Mouse (Mus musculus) limb, embryonic 15.5 days (tissue): ENCODE measurements around the gene Syt11. TPM values are rescaled to one million over a fixed set of nuclear protein-coding genes. Genes with fewer than 3 reads are reported as not detected.
"Not testable (repeated sequence)": the region's sequence is repeated elsewhere in the genome, so short reads cannot be mapped to it uniquely, and the experiment has no call there.

ENCODE experiments used
- ATAC-seq: fragments of 200-750 bp; cut with Nextera tagmentation; 2 replicates; pipeline ENCODE4 v1.8.0; 2017; ENCODE audit warnings: low read depth, moderate TSS enrichment; ENCODE audit not compliant: insufficient number of reproducible peaks, low FRiP score, low TSS enrichment
- H3K27ac ChIP-seq: fragments of 300-500 bp; sonication (generic); 2 replicates; pipeline ENCODE4 v1.5.1; 2015; ENCODE audit warnings: moderate library complexity, mild to moderate bottlenecking, inconsistent platforms
- H3K27me3 ChIP-seq: fragments of 300-500 bp; sonication (generic); 2 replicates; pipeline ENCODE4 v1.6.1; 2015; ENCODE audit warnings: inconsistent platforms
- H3K36me3 ChIP-seq: fragments of 300-500 bp; sonication (generic); 2 replicates; pipeline ENCODE4 v1.6.1; 2015; ENCODE audit warnings: inconsistent platforms
- H3K4me1 ChIP-seq: fragments of 300-500 bp; sonication (generic); 2 replicates; pipeline ENCODE4 v1.6.1; 2015; ENCODE audit warnings: inconsistent platforms
- H3K4me2 ChIP-seq: fragments of 300-500 bp; sonication (generic); 2 replicates; pipeline ENCODE4 v1.6.1; 2015; ENCODE audit warnings: mild to moderate bottlenecking, inconsistent platforms
- H3K4me3 ChIP-seq: fragments of 300-500 bp; sonication (generic); 2 replicates; pipeline ENCODE4 v1.5.1; 2015; ENCODE audit warnings: mild to moderate bottlenecking, inconsistent platforms
- H3K9ac ChIP-seq: fragments of 300-500 bp; sonication (generic); 2 replicates; pipeline ENCODE4 v1.6.1; 2015; ENCODE audit warnings: inconsistent platforms
- H3K9me3 ChIP-seq: fragments of 300-500 bp; sonication (generic); 2 replicates; pipeline ENCODE4 v1.6.1; 2016; ENCODE audit warnings: inconsistent platforms
- WGBS: fragments of 180-500 bp; shearing (Covaris S2); methylation state at CpG from one replicate; pipeline ENCODE4 v1.1.7; 2015; 5-methylcytosine and 5-hydroxymethylcytosine counted together
- polyA plus RNA-seq: library from polyadenylated mRNA; unstranded; fragments of >200 nt; fragmentation: Nextera tagmentation; extraction: Ambion mirVana; gene quantifications from 2 replicates; pipeline ENCODE4 v1.2.1, GENCODE M21; 2015

The Syt11 gene
- 16.9 and 17.5 TPM in 2 replicates for polyA plus RNA-seq

DNA sequence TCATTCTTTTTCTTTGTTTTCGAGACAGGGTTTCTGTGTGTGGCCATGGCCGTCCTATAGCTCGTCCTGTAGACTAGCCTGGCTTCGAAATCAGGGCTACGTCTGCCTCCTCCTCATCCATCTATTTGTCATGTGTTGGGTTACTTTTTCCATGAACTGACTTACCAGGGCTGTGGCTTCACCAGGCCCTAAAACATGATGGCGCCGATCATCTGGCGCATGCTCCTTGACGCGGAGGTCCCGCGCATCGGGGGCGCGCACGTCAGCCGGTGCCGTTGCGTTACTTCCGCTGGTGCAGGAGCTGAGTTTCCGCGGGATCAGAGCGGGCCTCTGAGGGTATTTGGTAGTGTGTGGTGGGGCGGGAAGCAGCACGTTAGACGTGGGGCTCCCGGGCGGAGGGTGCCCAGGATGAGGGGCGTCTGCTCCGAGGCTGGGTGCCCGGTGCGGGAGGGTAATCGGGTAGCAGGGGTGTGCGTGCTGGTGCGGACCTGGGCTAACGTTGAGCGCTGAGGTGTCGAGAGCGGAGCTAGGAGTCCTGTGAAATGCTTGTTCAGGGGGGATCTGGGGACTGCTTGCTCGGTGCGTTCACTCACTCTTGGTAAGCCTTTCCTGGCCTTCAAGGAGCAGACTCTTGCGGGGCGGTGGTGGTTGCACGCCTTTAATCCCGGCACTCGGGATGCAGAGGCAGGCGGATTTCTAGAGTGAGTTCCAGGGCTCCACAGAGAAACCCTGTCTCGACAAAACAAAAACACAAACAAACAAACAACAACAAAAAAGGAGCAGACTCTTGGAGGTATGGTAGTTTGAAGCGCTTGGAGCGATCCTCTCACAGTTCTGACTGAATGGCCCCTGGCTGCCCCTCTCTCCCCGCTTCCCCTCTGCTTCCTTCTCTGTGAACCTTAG lies at the start of gene Syt11:
TSS of gene Syt11 (minus strand) at position 226 of the 903 bp plus-strand sequence.
- Histone ChIP-seq H3K4me3 (peak within 1 kb of the TSS; percentile 39), H3K4me2 (peak within 1 kb of the TSS; percentile 37), H3K27ac (peak within 1 kb of the TSS; percentile 74; the same call in 1 of the 2 replicates)
- not testable (repeated sequence) for H3K4me1 ChIP-seq, H3K9ac ChIP-seq, H3K9me3 ChIP-seq, H3K36me3 ChIP-seq, H3K27me3 ChIP-seq
- WGBS = 3% methylated on average over 41 of the region's 51 CpGs
- peak; percentile 75 for ATAC-seq

DNA sequence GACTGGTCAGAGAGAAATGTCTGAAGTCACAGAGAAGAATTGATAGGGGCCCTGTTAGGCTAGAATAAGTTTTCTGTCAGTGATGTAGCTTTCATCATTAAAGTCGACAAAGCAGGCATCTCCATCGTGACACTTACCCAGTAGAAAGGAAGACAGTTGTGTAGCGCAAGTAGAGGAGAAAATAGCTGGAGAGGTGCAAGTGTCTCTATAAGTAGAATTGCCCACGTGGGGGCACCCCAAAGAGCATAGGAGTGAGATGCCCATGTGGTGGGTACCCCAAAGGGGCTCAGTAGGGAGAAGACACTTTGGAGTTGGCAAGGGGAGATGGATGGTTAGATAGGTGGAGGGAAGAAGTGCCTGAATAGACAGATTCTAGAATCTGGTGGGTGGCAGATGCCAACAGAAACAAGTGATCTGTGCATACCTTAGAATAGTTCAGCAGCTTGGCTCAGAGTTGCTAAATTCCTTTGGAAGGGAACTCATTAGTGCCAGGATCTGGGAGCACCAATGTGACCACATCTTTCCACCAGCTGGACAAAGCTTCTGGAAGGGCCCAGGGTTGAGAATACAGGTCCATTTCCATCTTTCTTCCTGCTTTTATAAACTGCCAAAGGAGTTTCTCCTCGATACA lies 29.1 kb upstream of the Syt11 start:
- no peak overlapping the region for H3K9ac ChIP-seq
- H3K9me3 ChIP-seq = no peaks in the 10 kb centered on the region
- no peak overlapping the region for H3K27ac ChIP-seq
- H3K4me3 ChIP-seq = no peak overlapping the region
- peaks cover 9% of the 10 kb centered on the region; the same call in 1 of the 2 replicates for H3K36me3 ChIP-seq
- ATAC-seq = no peak
- no peaks in the 10 kb centered on the region for H3K27me3 ChIP-seq
- no peaks in the 10 kb centered on the region for H3K4me1 ChIP-seq
- no peak overlapping the region for H3K4me2 ChIP-seq
- WGBS = 92% methylated on average over 5 of the region's 5 CpGs

DNA sequence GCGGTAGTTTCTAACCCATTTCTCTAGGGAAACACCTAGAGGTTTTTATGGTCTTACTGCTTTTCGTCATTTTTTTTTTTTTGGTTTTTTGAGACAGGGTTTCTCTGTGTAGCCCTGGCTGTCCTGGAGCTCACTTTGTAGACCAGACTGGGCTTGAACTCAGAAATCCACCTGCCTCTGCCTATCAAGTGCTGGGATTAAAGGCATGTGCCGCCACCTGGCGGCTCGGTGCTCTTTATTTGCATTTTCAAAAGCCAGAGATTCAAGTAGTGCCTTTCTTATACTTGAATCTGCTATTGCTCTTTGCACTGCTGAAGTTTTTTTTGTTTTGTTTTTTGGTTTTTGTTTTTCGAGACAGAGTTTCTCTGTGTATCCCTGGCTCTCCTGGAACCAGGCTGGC lies 22.5 kb upstream of the Syt11 start:
- not testable (repeated sequence) for H3K9ac ChIP-seq, H3K4me2 ChIP-seq, H3K9me3 ChIP-seq, H3K27ac ChIP-seq, H3K36me3 ChIP-seq, H3K4me1 ChIP-seq, H3K27me3 ChIP-seq, H3K4me3 ChIP-seq, ATAC-seq
- 86% methylated on average over 6 of the region's 6 CpGs for whole genome bisulfite sequencing

DNA sequence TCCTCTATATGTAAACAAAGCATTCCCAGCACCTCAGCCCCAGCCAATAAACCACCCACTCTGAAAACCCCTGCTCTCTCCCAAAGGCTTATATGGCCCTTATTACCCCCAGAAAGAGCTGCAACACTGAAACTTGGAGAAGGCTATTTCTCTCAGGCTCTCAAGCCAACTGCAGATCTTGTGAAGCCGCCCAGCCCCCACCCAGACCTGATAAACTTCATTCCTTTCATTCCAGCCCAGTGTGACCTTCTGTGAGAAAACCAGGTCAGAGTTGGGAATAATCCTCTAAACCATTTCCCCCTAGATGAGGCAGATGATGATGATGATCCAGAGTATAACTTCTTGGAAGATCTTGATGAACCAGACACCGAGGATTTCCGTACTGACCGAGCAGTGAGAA lies 13.1 kb upstream of the Syt11 start:
- H3K27me3 ChIP-seq, H3K27ac ChIP-seq, H3K4me3 ChIP-seq, H3K4me1 ChIP-seq, H3K9me3 ChIP-seq, H3K4me2 ChIP-seq, ATAC-seq, H3K9ac ChIP-seq: not testable (repeated sequence)
- 88% methylated on average over 2 of the region's 4 CpGs for WGBS
- peaks cover 13% of the 10 kb centered on the region for H3K36me3 ChIP-seq

DNA sequence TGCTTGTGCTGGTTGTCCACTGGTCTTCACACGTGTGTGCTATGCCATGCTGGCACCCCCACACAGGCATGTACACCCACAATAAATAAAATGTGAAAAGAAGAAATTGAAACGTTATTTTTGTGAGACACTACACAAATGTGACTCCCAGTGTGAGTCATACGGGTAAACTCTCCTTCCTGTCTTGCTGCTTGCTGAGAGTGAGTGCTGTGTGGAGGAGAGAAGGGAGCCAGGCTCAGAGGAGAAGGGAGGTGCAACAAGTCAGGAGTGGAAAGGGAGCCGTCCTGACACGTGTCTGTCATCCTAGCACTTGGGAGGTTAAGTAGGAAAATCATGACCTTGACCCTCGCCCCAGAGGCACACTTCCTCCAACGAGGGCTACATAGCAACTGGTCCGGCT lies 11.8 kb upstream of the Syt11 start:
- H3K9me3 ChIP-seq, H3K9ac ChIP-seq, ATAC-seq, H3K4me1 ChIP-seq, H3K4me2 ChIP-seq, H3K27me3 ChIP-seq, H3K27ac ChIP-seq, H3K4me3 ChIP-seq: not testable (repeated sequence)
- H3K36me3 ChIP-seq = peaks cover 13% of the 10 kb centered on the region
- no CpG with 5 or more reads among the region's 8 CpGs for WGBS

DNA sequence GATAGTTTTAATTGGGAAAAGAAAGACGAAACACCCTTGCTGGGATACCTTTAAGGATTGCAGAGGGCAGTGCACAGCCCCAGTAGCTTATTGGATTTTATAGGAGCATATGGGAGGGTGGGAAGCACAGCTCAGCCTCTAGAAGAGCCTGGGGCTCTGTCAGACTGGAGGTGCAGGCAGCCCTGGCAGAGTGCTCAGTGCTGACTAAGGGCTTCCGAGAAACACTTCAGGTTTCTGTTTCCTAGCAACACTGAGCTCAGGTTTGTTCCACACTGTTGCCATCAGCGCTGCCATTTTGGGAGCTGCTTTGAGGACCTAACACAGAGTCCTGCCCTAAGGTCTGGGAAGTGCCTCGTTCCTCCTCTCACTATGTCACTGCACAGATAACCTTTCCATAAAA lies 11.4 kb upstream of the Syt11 start:
- not testable (repeated sequence) for H3K27me3 ChIP-seq, H3K9ac ChIP-seq, H3K4me1 ChIP-seq, H3K4me3 ChIP-seq, H3K27ac ChIP-seq, H3K9me3 ChIP-seq, ATAC-seq, H3K4me2 ChIP-seq
- peaks cover 13% of the 10 kb centered on the region for H3K36me3 ChIP-seq
- WGBS = 77% methylated on average over 1 of the region's 4 CpGs

DNA sequence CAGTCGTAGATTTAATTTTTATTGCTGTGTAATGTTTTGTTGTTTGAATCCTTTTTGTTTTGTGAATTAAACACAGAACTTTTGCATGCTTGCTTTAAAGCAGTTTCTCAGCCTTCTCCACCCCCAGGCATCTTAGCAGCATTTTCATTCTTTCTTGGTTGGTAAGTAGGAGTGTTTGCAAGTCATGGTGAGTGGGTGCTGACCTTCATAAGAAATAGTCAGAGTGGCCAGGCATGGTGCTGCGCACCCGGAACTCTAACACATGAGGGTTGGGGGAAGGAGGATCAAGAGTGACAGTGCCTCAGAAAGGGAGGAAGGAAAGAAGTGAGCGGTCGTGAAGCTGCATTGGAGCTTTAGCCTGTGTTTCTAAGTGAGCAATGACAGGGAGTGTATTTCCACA lies 9.9 kb upstream of the Syt11 start:
- no peak for ATAC-seq
- no peak overlapping the region for H3K4me3 ChIP-seq
- no peaks in the 10 kb centered on the region for H3K27me3 ChIP-seq
- no peak overlapping the region for H3K27ac ChIP-seq
- H3K36me3 ChIP-seq = peaks cover 13% of the 10 kb centered on the region
- 89% methylated on average over 5 of the region's 5 CpGs for WGBS
- no peak overlapping the region for H3K4me2 ChIP-seq
- no peaks in the 10 kb centered on the region for H3K4me1 ChIP-seq
- no peak overlapping the region for H3K9ac ChIP-seq
- no peaks in the 10 kb centered on the region for H3K9me3 ChIP-seq

DNA sequence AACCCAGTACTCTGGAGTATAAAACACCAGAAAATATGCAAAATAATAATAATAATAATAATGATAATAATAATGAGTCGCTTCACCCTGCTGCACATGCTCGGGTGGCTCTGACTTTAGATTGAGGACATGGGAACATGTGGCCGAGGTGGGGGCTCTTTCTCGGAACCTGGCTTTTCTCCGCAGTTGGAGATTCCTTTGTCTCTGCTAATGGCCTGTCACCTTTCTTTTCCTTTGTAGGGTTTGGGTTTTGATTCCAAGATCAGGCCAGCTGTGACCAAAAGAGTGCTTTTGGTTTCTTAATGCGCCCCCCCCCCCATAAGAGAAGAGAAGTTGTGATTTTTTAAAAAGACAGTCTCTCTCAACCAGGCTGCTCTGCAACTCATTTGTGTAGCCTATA lies 1.8 kb downstream of the Syt11 start:
- H3K9ac ChIP-seq, ATAC-seq, H3K4me3 ChIP-seq, H3K4me1 ChIP-seq, H3K9me3 ChIP-seq, H3K36me3 ChIP-seq, H3K27ac ChIP-seq, H3K4me2 ChIP-seq, H3K27me3 ChIP-seq: not testable (repeated sequence)
- 75% methylated on average over 6 of the region's 6 CpGs for WGBS

DNA sequence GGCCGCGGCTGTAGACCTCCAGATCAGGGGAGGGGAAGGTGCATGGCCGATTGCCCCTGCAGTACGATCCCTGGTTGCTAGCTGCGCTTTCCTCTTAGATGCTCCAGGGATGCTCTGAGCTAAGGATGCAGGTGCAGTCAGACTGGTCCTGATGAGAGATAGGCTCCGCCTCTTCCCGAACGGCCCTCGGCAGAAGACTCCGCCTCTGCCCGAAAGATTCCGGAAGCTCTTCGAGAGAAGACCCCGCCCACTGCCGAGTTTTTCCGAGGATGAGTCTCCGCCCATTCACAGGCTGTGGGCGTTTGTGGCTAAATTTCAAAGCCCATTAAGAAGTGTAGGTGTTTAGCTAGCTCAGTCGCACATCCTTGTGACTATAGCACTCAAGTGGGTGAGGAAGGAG lies 2.6 kb downstream of the Syt11 start:
- not testable (repeated sequence) for H3K9me3 ChIP-seq, H3K27ac ChIP-seq, H3K4me1 ChIP-seq, H3K27me3 ChIP-seq, H3K9ac ChIP-seq, H3K36me3 ChIP-seq
- ATAC-seq = peak; percentile 70
- peak overlapping the region; percentile 19; the same call in 1 of the 2 replicates for H3K4me3 ChIP-seq
- peak overlapping the region; percentile 25 for H3K4me2 ChIP-seq
- WGBS = under 1% methylated on average over 19 of the region's 19 CpGs

DNA sequence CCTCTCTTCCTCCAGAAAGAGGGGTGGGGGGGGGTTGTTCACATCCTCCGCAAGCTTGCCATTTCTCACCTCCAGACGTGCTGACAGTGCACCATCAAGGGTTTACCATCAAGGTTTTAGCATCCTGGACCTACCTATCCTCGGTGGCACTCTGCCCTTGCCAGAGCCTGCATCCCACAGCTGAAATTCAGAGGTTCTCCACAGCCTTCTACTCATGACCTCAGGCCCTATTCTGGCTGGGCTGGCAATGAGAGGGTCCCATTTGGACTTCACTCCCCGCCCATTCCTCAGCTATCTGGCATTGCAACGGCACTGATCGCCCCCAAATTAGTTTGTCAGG lies 3.1 kb downstream of the Syt11 start:
- H3K9ac ChIP-seq, H3K36me3 ChIP-seq, H3K27me3 ChIP-seq, ATAC-seq, H3K4me1 ChIP-seq, H3K9me3 ChIP-seq: not testable (repeated sequence)
- peak overlapping the region; percentile 54 for H3K4me2 ChIP-seq
- 6% methylated on average over 3 of the region's 6 CpGs for WGBS
- peak overlapping the region; percentile 32 for H3K4me3 ChIP-seq
- H3K27ac ChIP-seq = peak overlapping the region; percentile 72

DNA sequence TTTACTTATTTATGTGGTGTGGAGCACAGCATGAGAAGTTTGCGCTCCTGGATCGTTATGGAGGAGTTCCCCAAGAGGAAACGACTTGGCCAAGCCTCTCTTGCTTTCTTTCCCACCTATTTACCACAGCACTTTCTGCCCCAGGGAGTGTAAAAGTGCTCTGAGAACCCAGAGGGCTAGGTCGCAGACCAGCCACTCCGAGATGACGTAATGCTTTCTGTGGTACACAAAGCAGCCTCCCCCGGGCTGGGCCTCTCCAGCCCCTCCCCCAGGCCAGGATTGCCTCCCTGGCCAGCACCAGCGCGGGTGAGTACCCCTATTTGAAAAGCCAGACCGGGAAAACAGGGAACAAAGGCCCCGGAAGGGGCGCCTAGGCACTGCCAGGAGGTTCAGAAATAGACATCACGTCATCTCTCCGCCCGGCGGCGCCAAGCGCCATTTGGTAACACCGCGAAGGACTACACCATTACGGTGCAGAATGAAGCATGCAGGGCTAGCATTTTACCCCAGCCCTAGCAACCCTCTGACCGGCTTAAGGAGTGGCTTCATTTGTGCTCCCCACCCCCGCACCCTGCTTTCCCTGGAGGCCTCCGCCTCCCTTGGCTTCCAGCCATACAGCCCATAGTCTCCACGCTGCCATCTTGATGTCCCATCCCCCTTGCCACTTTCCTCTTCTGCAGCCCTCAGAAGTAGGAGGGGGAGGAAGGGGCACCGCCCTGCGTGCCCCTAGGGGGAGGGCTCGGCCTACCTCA lies 3.6 kb downstream of the Syt11 start:
- H3K36me3 ChIP-seq, H3K9ac ChIP-seq: not testable (repeated sequence)

DNA sequence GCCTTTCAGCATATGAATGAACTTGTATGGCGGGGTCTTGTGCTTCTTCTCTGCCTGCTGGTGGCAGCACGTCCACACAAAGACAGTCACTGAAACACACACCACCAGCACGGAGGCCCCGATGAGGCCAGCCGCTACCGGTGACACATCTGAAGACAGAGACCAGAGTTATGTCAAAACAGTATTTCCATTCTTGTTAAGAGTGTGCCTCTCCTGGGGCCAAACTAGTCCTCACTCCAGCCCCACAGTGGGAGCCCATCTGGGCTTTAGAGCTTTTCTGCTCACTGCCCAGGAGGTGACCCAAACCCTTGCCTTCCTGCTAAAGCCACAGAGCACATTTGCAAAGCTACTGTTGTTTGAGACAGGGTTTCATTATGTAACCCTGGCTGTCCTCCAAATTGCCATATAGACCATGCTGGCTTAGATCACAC lies 12.5 kb downstream of the Syt11 start:
- Histone ChIP-seq H3K27ac (no peak overlapping the region), H3K9me3 (no peaks in the 10 kb centered on the region), H3K4me3 (no peak overlapping the region), H3K4me1 (peaks cover 3% of the 10 kb centered on the region), H3K27me3 (no peaks in the 10 kb centered on the region), H3K36me3 (peaks cover 16% of the 10 kb centered on the region; the same call in 1 of the 2 replicates), H3K4me2 (no peak overlapping the region), H3K9ac (no peak overlapping the region)
- ATAC-seq = no peak
- 68% methylated on average over 6 of the region's 6 CpGs for WGBS

More for the DNA sequence above, 3.6 kb downstream of the Syt11 start:
- H3K9me3 ChIP-seq, H3K27me3 ChIP-seq, H3K4me1 ChIP-seq: not testable (repeated sequence)
- ATAC-seq = peak; percentile 59
- Histone ChIP-seq H3K4me3 (peak overlapping the region; percentile 32), H3K4me2 (peak overlapping the region; percentile 54), H3K27ac (peak overlapping the region; percentile 72)
- WGBS = under 1% methylated on average over 23 of the region's 28 CpGs
